Mouse (Mus musculus) neural tube, embryonic 10.5 days (tissue): ENCODE data around the gene Iffo1.
"Not testable (repeated sequence)": the region's sequence is repeated elsewhere in the genome, so short reads cannot be mapped to it uniquely, and the experiment has no call there.

Experiments
- DNase-seq: peaks from one replicate; pipeline ENCODE4 v3.0.0-alpha.2; 2017; ENCODE audit warnings: low spot score; ENCODE audit errors: extremely low spot score

The Iffo1 gene

DNA sequence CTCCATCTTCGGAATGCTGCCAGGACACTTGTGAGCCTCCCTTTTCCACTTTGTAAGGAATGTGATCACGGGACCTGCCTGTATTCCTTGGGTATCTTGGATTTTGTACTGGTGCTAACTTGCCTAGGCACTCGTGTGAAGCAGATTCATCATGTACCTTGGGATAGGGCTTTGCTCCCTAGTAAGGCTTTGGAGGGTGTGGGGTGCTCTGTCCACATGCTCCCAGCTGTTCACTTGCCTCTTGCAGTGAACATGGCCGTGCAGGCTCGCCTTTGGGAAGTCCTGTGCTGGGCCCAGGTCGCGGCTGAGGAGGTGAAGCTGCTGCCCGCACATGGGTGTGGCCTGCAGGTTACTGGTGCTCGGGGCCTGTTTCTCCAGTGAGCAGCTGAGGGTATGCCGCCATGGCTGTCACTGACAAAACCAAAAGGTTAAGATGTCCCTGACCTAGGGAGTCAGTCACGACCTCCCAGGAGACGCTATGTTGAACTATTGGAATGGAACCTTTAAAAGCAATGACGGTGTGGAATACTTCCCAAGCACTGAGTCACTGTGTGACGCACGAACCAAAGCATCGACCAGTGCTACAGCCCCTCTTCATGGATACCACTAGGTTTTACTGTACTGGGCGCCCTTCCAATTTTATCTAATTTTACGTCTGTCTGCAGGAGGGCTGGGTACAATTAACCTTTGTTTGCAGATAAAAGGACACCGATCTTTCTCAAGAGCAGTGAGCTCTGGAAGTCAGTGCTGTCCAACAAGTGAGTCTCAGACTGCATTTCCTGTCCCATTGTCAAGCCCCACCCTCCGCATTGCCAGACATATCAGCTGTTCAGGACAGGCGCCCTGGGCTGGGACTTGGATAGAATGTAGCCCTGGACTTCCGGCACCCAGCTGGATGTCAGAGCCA lies 16.1 kb downstream of the Iffo1 start:
- DNase-seq: peak; percentile 71

DNA sequence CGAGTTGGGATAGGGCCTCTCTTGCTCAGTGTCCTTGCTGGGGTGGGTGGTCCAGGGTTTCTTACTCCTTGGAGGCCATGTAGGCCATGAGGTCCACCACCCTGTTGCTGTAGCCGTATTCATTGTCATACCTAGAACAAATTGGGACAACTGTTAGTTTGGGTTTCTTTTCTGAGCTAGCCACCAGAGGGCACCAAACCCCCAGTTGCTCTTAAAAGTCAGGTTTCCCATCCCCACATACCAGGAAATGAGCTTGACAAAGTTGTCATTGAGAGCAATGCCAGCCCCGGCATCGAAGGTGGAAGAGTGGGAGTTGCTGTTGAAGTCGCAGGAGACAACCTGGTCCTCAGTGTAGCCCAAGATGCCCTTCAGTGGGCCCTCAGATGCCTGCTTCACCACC lies 16.9 kb downstream of the Iffo1 start:
- DNase-seq: peak; percentile 55

DNA sequence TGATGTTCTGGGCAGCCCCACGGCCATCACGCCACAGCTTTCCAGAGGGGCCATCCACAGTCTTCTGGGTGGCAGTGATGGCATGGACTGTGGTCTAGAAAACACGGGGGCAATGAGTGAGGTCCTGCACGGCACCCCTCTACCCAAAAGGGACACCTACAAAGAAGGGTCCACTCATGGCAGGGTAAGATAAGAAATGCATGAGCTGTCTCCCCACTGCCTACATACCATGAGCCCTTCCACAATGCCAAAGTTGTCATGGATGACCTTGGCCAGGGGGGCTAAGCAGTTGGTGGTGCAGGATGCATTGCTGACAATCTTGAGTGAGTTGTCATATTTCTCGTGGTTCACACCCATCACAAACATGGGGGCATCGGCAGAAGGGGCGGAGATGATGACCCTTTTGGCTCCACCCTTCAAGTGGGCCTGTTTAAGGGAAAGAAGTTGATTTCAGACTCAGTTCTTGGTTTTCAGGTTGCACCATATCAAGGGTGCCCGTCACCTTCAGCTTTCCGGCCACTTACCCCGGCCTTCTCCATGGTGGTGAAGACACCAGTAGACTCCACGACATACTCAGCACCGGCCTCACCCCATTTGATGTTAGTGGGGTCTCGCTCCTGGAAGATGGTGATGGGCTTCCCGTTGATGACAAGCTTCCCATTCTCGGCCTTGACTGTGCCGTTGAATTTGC lies 17.7 kb downstream of the Iffo1 start:
- DNase-seq: not testable (repeated sequence)

DNA sequence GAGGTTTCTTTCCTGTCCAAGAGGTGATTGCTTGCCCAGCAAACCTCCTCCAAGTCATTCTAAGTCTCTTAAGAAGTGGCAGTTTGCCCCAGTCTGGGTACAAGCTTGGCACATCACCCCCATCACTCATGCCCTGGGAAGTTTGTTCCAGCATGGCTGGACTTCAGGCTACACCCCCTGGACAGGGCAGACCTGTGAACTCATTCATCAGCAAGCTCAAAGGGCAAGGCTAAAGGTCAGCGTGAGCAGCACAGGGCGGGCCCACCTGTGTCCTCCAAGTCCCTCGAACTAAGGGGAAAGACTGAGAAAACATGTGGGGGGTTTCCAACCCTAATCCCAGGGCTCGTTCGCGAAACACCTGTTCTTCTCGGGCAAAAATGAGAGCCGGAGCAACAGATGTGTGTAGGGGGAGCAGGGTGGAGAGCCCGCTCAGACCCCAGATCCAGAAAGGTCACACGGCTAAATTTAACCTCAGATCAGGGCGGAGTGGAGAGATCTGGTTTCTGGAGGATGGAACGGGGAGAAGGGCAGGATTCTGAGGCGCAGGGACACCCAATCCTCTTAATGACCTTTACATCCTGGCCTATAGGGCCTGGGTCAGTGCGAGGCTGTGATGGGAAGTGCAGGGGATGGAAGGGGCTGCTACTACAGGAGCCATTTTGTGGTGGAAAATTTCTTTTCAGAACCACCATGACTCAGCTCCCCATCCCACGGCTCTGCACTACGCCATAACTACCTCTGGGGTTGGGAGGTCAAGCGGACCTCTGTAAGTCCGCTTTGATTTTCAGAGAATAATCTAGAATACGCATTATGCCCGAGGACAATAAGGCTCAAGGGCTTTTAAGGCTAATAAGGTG lies 19.0 kb downstream of the Iffo1 start:
- peak; percentile 49 for DNase-seq

DNA sequence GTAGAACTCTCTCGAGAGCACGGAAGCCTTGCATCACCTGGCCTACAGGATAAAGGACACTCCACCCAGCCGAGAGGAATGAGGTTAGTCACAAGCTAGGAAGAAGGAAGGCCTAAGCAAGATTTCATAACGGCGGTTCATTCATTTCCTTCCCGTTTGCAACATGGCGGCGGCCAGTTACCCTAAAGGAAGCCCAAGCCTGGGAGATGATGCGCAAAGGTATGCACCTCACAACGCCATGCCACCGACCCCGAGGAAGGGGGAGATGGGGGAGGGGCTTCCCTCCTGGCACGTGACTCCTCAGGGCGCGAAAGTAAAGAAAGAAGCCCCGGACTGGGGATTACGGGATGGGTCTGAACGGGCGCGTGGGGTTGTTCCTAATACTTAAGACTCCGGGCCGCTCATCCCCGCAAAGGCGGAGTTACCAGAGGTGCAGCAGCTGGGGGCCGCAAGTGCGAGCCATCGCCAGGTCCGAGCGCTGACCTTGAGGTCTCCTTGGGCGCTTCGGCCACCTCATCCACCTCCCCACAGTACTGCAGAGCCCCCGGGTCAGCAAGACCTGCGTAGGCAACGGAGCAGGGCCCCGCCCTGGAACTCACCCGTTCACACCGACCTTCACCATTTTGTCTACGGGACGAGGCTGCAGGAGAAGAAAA lies 19.8 kb downstream of the Iffo1 start:
- DNase-seq: peak; percentile 82

DNA sequence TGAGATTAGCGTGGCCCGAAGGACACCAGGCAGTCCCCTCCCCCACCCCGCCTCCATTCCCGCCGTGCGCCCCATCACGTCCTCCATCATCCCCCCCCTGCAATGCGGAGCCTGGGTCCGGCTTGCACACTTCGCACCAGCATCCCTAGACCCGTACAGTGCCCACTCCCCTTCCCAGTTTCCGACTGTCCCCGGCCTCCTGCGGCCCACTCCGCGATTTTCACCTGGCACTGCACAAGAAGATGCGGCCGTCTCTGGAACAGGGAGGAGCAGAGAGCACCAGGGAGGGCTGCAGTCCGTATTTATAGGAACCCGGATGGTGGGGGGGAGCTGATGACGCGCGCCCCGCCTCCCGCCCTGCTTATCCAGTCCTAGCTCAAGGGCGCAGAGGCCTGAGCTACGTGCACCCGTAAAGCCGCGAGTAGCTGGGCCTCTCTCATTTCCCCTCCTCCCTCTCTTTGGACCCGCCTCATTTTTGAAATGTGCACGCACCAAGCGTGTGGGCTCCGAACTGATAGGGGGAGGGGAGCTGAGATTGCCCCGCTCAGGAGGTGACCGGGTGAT lies 20.4 kb downstream of the Iffo1 start:
- peak; percentile 98 for DNase-seq

DNA sequence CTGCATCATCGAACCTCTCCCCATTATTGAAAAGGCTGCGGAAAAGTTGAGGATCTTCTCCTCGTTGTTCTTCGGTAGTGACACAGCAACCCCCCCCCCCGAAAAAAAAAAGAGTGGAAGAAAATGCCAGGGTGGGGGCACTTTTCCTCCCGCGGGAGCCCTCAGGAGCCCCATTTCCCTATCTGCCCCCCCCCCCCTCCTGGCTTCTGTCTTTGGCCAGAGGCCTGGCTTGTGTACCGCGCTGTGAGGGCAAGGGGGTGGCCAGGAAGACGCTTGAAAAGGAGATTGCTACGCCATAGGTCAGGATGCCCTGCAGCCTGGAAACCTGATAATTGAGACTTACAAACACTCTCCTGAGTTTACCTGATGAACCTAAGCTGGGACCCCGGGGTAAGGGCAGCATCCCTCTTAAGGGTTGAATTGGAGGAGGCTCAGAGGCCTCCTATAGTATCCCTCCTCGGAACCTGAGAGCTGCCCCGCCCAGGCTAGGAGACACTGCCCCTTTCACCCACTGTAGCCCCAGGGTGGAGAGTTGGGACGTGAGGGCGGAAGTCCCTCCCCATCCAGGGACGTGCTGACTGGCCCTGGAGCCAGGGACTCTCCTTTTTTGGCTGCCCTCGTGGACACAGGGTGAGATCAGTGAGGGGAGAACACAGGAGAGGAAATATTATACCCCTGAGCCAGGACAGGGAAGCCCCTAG lies 21.2 kb downstream of the Iffo1 start, which contains the start of gene Gapdh:
Gene Gapdh, minus strand, starts transcription at position 417 of the 701 bp plus-strand sequence.
- DNase-seq: peak; percentile 71

DNA sequence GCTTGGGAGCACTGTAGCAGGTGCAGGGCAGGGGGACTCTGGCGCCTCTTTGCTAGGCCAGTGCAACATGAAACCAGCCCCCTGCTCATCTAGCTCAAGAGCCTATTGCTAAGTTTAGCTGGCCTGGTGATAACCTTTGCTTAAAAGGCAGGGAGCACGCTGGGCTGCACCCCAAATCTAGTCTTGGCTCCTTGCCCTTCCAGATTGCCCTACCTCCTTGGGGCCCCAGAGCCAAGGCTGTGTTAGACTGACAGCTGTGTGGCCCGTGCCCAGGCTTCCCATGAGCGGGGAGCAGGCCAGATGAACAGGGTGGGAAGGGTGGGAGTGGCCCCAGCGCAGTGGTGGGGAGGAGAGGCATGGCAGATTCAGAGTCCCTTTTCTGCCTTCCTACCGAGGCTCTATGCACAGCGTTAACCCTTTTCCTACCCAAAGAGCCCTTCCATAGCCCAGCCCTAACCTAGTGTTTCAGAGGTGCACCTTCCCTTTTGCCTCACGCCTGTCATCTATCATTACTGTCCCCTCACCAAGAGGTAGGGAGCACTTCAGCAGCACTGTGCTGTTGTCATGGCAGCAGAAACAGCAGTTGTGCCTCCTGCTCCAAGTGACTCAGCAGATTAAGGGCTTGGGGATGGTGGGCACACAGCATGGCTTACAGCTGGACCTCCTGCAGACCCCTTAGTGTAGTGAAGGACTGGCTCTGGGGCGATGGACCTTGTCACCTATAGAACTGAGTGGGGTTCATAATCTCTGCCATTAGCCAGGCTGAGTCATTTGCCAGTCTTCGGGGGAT lies 22.0 kb downstream of the Iffo1 start:
- peak; percentile 60 for DNase-seq

DNA sequence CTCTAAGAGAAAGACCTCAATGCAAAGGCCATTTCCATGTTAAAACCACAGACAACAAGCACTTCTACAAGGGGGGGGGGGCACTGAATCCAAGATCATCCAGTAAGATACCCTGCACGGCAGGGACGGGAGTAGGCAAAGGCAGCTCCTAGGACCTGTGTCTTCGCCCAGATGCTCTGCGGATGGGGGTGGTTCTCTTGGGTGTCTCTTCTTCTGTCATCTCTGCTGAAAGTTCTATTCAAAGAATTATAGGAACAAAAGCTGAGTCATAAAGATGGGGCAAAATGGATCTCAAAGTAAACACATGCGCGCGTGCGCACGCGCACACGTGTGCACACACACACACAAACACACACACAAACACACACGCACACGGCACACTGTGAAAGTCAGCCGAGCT lies 23.0 kb downstream of the Iffo1 start:
- DNase-seq: no peak

DNA sequence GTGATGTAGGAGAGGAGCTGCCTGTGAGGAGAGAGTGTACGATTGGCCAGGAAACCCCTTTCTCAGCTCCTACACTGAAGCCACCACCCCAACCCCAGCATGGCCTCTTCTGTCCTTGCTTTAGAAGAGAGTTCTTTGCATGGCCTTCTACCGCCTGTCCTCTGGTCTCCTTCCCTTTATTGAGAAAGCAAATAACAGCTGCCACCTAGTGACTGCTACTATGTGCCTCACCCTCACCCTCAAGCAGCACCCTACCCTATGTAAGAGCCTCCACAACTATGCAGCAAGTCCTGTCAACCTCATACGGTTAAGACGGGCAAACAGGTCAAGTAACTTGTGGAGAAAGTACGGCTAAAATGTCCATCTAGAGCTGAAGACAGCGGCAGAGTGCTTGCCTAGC lies 25.2 kb downstream of the Iffo1 start:
- DNase-seq: no peak

DNA sequence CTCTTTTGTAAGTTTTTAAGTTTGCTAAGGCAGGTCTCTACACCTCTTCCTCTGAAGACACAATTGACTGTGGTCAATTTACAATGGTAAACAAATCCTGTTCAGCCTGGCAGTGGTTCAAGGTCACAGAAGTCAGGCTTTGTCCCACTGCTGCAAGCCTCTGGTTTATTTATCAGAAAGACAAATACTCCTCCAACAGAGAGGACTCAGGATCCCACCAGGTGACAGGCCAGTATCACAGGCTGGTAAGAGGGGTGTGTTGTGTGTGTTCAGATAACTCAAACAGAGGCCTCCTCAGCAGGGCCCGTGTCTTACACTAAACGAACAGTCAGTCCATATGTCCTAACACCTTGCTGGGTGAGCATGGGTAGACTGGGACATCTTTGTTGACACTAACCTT lies 27.4 kb downstream of the Iffo1 start:
- DNase-seq: no peak

DNA sequence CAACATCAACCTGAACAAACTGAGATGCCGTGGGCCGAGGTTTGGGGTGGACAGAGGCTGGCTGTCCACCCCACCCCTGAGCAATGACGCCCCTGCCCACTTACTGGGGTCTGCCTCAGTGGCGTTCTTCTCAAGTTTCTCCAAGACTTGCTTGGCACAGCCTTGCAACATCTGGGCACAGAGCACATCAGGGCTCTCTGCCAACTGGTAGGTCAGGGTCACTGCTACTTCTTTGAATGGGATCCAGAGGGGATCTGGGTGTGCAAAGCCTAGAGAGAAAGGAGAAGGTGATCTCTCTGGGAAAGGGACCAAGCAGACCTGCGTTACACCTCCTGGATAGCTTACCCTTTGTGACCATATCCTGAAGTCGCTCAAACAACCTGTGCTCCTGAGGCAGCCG lies 28.2 kb downstream of the Iffo1 start:
- no peak for DNase-seq

DNA sequence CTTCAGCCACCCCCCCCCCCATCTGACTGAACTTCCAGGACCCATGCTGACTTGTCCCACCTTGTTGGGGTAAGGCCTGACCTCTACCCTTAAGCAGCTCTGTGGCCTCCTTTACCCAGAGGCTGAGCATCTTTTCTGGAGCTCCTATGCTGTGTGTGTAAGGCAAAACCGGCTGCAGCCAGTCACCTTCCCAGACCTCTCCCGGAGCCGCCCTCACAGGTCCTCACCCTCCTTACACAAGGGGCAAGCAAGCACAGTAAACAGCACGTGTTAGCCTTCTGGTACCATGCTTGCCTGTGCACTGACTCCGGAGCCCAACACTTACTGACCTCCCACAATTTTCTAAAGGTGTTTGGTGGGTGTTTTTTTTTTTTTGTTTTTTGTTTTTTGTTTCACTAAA lies 30.4 kb downstream of the Iffo1 start:
- DNase-seq: no peak

DNA sequence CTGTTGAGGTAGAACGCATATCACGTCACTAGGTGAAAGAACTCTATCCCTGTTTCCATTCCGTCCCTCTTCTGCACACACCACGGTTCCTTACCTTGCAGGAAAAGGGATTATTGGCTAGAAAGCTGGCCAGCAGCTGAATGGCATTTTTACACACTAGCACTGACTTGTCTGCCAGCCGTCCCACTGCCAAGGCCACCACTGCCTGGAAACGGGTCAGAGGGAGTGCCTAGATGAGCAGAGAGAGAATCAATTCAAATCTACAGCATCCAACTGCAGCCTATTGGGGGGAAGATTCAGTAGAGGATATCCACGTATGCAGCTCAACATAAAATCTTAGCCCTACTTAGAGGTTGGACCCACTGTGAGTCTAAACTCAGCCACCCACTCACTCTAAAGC lies 34.6 kb downstream of the Iffo1 start:
- DNase-seq: no peak

DNA sequence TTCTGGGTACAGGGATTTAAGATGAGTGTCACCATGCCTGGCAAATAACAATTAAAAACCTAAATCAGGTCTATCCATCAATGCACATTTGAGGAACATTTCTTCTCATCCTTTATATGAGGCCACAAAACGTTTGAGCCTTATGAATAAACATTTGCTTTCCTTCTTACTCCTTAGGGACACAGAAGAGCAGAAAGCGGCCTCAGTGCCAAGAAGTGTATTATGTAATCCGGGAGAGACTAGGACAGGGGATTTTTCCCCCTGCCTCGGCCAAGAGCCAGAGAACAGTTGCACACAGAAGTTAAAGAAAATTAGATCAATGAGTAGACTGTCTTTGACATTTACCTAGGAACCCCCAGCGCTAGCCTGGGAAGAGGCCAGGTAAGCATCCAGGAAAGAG lies 37.1 kb downstream of the Iffo1 start:
- DNase-seq: no peak

DNA sequence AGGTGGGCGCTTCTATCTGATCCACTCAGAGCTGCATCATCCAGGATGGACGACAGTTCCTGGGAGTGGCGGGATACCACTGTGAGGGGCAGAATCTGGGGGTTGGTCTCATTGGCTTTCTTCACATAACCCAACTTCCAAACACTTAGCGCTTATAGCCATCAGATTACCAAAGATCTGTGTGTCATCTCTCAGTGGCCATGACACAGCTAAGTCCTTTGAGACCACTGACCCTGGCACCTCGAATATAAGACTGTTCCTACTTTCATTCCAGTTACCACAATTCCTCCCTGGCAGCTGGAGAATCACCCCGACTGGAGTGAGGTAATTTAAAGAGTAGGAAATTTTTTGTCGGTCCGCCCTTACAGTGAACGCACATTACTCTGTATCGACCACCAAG lies 41.2 kb downstream of the Iffo1 start:
- DNase-seq: no peak

DNA sequence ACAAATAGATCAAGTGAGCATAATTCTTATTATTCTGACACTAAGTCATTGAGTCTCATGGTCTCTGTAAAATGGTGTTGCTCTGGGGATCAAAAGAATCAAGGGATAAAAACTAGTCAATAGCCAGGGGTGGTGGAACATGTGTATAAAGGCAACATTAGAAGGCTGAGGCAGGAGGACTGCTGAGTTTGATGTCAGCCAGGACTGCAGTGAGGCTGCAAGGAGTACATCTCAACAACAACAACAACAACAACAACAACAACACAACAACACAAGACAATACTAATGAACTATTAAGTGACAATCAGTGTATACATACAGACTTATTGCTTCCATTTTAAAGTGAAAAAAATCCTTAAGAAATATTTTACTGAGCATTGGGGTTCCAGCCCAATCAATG lies 45.8 kb downstream of the Iffo1 start:
- no peak for DNase-seq

DNA sequence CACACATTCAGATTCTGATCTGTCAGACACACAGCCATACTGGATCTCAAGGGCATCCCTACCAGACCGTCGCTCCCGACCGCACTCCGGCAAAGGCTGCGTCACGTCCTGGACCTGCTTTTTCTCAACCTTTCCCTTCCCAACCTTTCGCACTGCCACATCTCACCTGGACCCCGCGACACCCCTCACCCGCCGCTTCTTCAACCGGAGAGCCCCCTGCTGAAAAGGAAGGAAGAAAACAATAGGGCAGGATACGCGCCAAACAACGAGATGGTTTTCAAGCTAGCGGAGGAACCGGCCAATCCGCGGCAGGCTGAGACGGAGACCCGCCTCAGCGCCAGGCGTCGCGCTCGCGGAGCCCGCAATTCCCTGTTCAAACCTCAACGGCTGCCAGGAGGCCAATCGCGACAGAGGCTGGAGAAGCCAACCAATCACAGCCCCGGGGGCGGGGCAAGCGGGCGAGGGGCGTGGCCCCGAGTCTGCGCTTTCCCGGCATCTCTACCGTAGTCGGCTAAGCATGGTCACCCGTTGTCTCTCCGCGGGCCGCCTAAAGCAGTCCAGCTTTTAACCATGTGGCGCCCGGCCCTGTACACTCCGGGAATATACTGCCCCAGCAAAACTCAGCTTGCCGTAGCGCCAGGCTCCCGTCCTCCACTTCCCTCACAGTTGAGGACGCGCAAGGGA lies 46.4 kb downstream of the Iffo1 start, which contains the start of the genes Ncapd2 and Mrpl51:
Gene Ncapd2, minus strand, starts transcription at position 370 of the 684 bp plus-strand sequence.
Gene Mrpl51, plus strand, starts transcription at position 470 of the 684 bp plus-strand sequence.
- DNase-seq: peak; percentile 98
